ENCODE assay signal across 20 mouse cellular contexts in the genomic region with DNA sequence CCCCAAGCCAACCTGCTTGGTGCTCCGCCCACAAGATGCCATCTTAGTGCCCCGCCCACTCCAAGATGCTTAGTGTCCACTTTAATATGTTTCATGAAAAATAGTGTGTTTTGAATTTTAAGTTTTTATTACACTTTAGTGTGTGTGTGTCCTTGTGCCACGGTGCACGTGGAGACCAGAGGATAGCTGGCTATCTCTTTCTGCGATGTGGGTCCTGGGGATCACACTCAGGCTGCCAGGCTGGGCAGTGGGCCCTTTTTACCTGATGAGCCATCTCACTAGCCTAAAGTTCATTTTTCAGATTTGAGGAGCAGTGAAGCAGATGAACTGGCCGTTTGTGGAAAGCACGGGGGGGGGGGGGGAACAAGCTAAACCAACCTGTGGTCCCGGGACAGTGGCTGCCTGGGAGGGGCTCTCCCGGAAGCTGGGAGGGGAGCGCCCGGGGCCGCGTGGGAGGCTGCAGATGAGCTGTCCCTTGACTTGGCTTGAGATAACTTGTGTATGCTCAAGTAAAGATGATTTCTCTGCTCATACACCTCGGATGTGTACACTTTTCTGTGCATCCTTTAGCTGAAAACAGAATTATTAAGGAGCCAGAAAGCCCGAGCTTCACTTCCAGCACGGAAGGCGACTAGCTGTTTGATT. TPM values are rescaled to one million over a fixed set of nuclear protein-coding genes. Genes with fewer than 3 reads are reported as not detected.
DNase-seq lines count a peak whose midpoint lies in the region; ATAC-seq lines count a peak whose summit lies in the region.
"Had no signal": no experiment of that assay in that cellular context is flagged by ENCODE, and none has a peak within 500 bp of the region (broad histone marks: within the 10 kb centered on the region; RNA-seq: fewer than 3 reads in every experiment).

No protein-coding gene starts in this region.

- peak overlapping the region; percentile 17 for H3K4me2 ChIP-seq in kidney, embryonic 16.5 days (replicated peaks; ENCODE audit: low read depth, low read length)
- H3K4me2 ChIP-seq: hindbrain, embryonic 13.5 days; neural tube, embryonic 15.5 days had no signal

- H3K27ac ChIP-seq in heart, embryonic 10.5 days = peak overlapping the region; percentile 80
- no peak overlapping the region for H3K27ac ChIP-seq in kidney, embryonic 16.5 days (ENCODE audit: low read length)
- peak overlapping the region; percentile 65 for H3K27ac ChIP-seq in embryonic facial prominence, embryonic 10.5 days (replicated peaks)
- H3K27ac ChIP-seq: hindbrain, embryonic 13.5 days; neural tube, embryonic 15.5 days had no signal

- peaks cover 56% of the 10 kb centered on the region for H3K4me1 ChIP-seq in heart, embryonic 10.5 days
- peaks cover 47% of the 10 kb centered on the region for H3K4me1 ChIP-seq in kidney, embryonic 16.5 days (ENCODE audit: insufficient read depth, low read length)
- H3K4me1 ChIP-seq in embryonic facial prominence, embryonic 10.5 days = peaks cover 41% of the 10 kb centered on the region
- H3K4me1 ChIP-seq: neural tube, embryonic 15.5 days had no signal

- H3K36me3 ChIP-seq in heart, embryonic 10.5 days = no peaks in the 10 kb centered on the region
- H3K36me3 ChIP-seq in kidney, embryonic 16.5 days (ENCODE audit: insufficient read depth, low read length) = no peaks in the 10 kb centered on the region
- H3K36me3 ChIP-seq in embryonic facial prominence, embryonic 10.5 days (replicated peaks) = no peaks in the 10 kb centered on the region
- H3K36me3 ChIP-seq: hindbrain, embryonic 13.5 days; neural tube, embryonic 15.5 days had no signal

- ATAC-seq in kidney, embryonic 16.5 days (ENCODE audit: low FRiP score, low TSS enrichment) = no peak
- ATAC-seq: Patski had no signal

- H3K27me3 ChIP-seq in heart, embryonic 10.5 days (ENCODE audit: insufficient read depth, poor library complexity, severe bottlenecking) = no peaks in the 10 kb centered on the region
- no peaks in the 10 kb centered on the region for H3K27me3 ChIP-seq in kidney, embryonic 16.5 days (ENCODE audit: insufficient read depth, low read length)
- H3K27me3 ChIP-seq in embryonic facial prominence, embryonic 10.5 days (replicated peaks; ENCODE audit: low read depth, poor library complexity, severe bottlenecking) = no peaks in the 10 kb centered on the region
- H3K27me3 ChIP-seq: hindbrain, embryonic 13.5 days; neural tube, embryonic 15.5 days; Patski had no signal

- H3K4me3 ChIP-seq in heart, embryonic 10.5 days = no peak overlapping the region
- no peak overlapping the region for H3K4me3 ChIP-seq in kidney, embryonic 16.5 days (ENCODE audit: low read length)
- no peak overlapping the region for H3K4me3 ChIP-seq in embryonic facial prominence, embryonic 10.5 days
- H3K4me3 ChIP-seq: hindbrain, embryonic 13.5 days; neural tube, embryonic 15.5 days had no signal

- 0 out of 2 replicates have a peak overlapping the region, but pooled peaks have one; percentile 27 for H3K9ac ChIP-seq in kidney, embryonic 16.5 days (replicated peaks; ENCODE audit: low read length)
- H3K9ac ChIP-seq: hindbrain, embryonic 13.5 days; neural tube, embryonic 15.5 days had no signal

- 49% methylated on average over 17 of the region's 17 CpGs for WGBS in heart, embryonic 10.5 days
- 33% methylated on average over 17 of the region's 17 CpGs for WGBS in kidney, embryonic 16.5 days
- WGBS in embryonic facial prominence, embryonic 10.5 days = 62% methylated on average over 17 of the region's 17 CpGs

- no peaks in the 10 kb centered on the region for H3K9me3 ChIP-seq in heart, embryonic 10.5 days
- no peaks in the 10 kb centered on the region for H3K9me3 ChIP-seq in kidney, embryonic 16.5 days (ENCODE audit: low read length)
- H3K9me3 ChIP-seq in embryonic facial prominence, embryonic 10.5 days = no peaks in the 10 kb centered on the region
- H3K9me3 ChIP-seq: neural tube, embryonic 15.5 days had no signal

- DNase-seq in heart, embryonic 10.5 days (ENCODE audit: low spot score) = no peak
- DNase-seq in heart, adult 8-10 months (ENCODE audit: low spot score) = no peak
- DNase-seq in kidney, adult 9 months = no peak
- peak; percentile 46 for DNase-seq in 416B (ENCODE audit: low read depth)
- no peak for DNase-seq in embryonic facial prominence, embryonic 10.5 days (ENCODE audit: low spot score)
- no peak for DNase-seq in gastrocnemius, postnatal 10 days
- DNase-seq in urinary bladder, postnatal 14 days (ENCODE audit: low spot score) = no peak
- DNase-seq: adrenal gland, adult 8-10 months; cerebellum, adult 8-10 months; kidney, postnatal 25 days; lung, adult 18-20 months had no signal

RNA-seq across cellular contexts. Expression of a gene that starts 19.4 kb away (rescaled TPM):
- 27.6 and 31.7 TPM in 2 replicates for polyA plus RNA-seq in heart, embryonic 10.5 days (2016; fragmentation: Nextera tagmentation; extraction: Ambion mirVana)
- total RNA-seq in heart, adult 8-10 months (2022) = 10 to 100 TPM; 31.9 to 37.5 (median 33.3) TPM
- polyA plus RNA-seq in kidney, embryonic 16.5 days (2015; fragmentation: Nextera tagmentation; extraction: Ambion mirVana) = 39.1 and 40.1 TPM in 2 replicates
- 46.7 and 49.1 TPM in 2 replicates for polyA plus RNA-seq in embryonic facial prominence, embryonic 10.5 days (2016; fragmentation: Nextera tagmentation; extraction: Ambion mirVana)
- total RNA-seq in gastrocnemius, postnatal 10 days (2021) = 10 to 100 TPM; 27.3 to 34.7 TPM

RNA-seq across cellular contexts. Expression of a gene that starts 38.2 kb away (rescaled TPM):
- polyA plus RNA-seq in heart, embryonic 10.5 days (2016; fragmentation: Nextera tagmentation; extraction: Ambion mirVana) = not detected in 2 replicates
- total RNA-seq in heart, adult 8-10 months (2022) = not detected
- not detected in 2 replicates for polyA plus RNA-seq in kidney, embryonic 16.5 days (2015; fragmentation: Nextera tagmentation; extraction: Ambion mirVana)
- 2.0 and 3.6 TPM in 2 replicates for polyA plus RNA-seq in embryonic facial prominence, embryonic 10.5 days (2016; fragmentation: Nextera tagmentation; extraction: Ambion mirVana)
- not detected for total RNA-seq in gastrocnemius, postnatal 10 days (2021)
- total RNA-seq: adrenal gland, adult 8-10 months; gastrocnemius, postnatal 4 days; layer of hippocampus, postnatal 25 days; left cerebral cortex, postnatal 36 days; megakaryocyte, adult 5-6 weeks had no signal
- polyA plus RNA-seq: hindbrain, embryonic 13.5 days; neural tube, embryonic 15.5 days; spleen, adult 2 months had no signal
